Mouse (Mus musculus) ES-E14 (cell line): ENCODE results near the gene Rbfox1.

Experiments used
- CHD2 ChIP-seq: IDR thresholded peaks from 2 replicates; pipeline ENCODE4 v1.6.1; 2014; ENCODE audit warnings: mild to moderate bottlenecking, low read depth, low read length, inconsistent platforms
- ZC3H11A ChIP-seq: IDR thresholded peaks from 2 replicates; pipeline ENCODE4 v1.6.1; 2012; ENCODE audit warnings: low read depth, mild to moderate bottlenecking, inconsistent platforms, low read length, borderline replicate concordance
- ZNF384 ChIP-seq: IDR thresholded peaks from 2 replicates; pipeline ENCODE4 v1.6.1; 2012; ENCODE audit warnings: low read depth, low read length, inconsistent platforms

DNA sequence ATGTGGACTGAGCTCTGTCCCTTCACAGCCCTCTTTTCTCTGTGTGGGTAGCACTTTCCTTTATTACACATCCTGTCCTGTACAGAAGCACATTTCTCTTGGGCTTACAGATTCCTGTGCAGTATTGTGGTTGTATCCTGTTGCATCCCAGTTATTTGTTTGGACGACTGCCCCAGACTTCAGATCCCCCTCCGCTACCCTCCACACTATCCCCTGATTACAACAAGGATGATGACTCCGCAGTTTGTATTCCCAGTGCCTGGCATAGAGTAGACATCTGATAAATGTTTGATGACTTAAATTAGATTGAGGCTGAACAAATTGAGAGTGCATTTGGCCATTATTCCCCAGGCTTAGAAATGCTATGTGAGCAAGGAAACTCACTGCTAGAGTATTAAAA lies 851.8 kb downstream of the Rbfox1 start:
- TF ChIP-seq CHD2 (no peak), ZNF384 (no peak), ZC3H11A (no peak)
